In genomic region chr12:57444281-57444903, GRCm38 (mm10) we compare ENCODE assay signal across 14 mouse cellular contexts.
DNase-seq lines count a peak whose midpoint lies in the region; ATAC-seq and TF ChIP-seq lines count a peak whose summit lies in the region.
"Had no signal": no experiment of that assay in that cellular context is flagged by ENCODE, and none has a peak within 500 bp of the region (broad histone marks: within the 10 kb centered on the region; RNA-seq: fewer than 3 reads in every experiment).

No protein-coding gene starts in this region.

- intact Hi-C loops in left cerebral cortex, adult 2 months (cut with DNase I): no loop called here

- no peaks in the 10 kb centered on the region for H3K27me3 ChIP-seq in liver, embryonic 12.5 days (replicated peaks)
- H3K27me3 ChIP-seq: limb, embryonic 13.5 days; midbrain, embryonic 15.5 days; neural tube, embryonic 13.5 days had no signal

- no peaks in the 10 kb centered on the region for H3K36me3 ChIP-seq in liver, embryonic 12.5 days
- H3K36me3 ChIP-seq: limb, embryonic 13.5 days; midbrain, embryonic 15.5 days; neural tube, embryonic 13.5 days had no signal

- H3K4me3 ChIP-seq in liver, embryonic 12.5 days: no peak overlapping the region
- no peak overlapping the region for H3K4me3 ChIP-seq in left cerebral cortex, adult 2 months
- H3K4me3 ChIP-seq: limb, embryonic 13.5 days; midbrain, embryonic 15.5 days; neural tube, embryonic 13.5 days had no signal

- no peak overlapping the region for H3K4me2 ChIP-seq in liver, embryonic 12.5 days
- H3K4me2 ChIP-seq: limb, embryonic 13.5 days; midbrain, embryonic 15.5 days; neural tube, embryonic 13.5 days had no signal

- H3K9me3 ChIP-seq in liver, embryonic 12.5 days (replicated peaks): no peaks in the 10 kb centered on the region
- H3K9me3 ChIP-seq: limb, embryonic 13.5 days; midbrain, embryonic 15.5 days; neural tube, embryonic 13.5 days had no signal

- no peak overlapping the region for H3K27ac ChIP-seq in liver, embryonic 12.5 days
- no peak overlapping the region for H3K27ac ChIP-seq in left cerebral cortex, adult 2 months
- H3K27ac ChIP-seq: hindbrain, postnatal 0 days; limb, embryonic 13.5 days; midbrain, embryonic 15.5 days; neural tube, embryonic 13.5 days had no signal

- no peak overlapping the region for H3K9ac ChIP-seq in liver, embryonic 12.5 days
- H3K9ac ChIP-seq: forebrain, postnatal 0 days; limb, embryonic 13.5 days; midbrain, embryonic 15.5 days; neural tube, embryonic 13.5 days had no signal

- 68% methylated on average over 10 of the region's 10 CpGs for WGBS in liver, embryonic 12.5 days (ENCODE audit: insufficient replicate concordance)

- no peak for TF ChIP-seq CTCF in left cerebral cortex, adult 2 months (IDR thresholded peaks at IDR 0.05)

- H3K4me1 ChIP-seq in liver, embryonic 12.5 days: 0 out of 2 replicates have a peak, but pooled peaks cover 3% of the 10 kb centered on the region
- H3K4me1 ChIP-seq: limb, embryonic 13.5 days; midbrain, embryonic 15.5 days; neural tube, embryonic 13.5 days had no signal

- peak; percentile 49 for DNase-seq in 416B (ENCODE audit: low read depth)
- peak; percentile 55 for DNase-seq in adipocyte (ENCODE audit: low spot score)
- peak; percentile 50 for DNase-seq in lung, postnatal 10 days
- no peak for DNase-seq in left cerebral cortex, adult 2 months (ENCODE audit: extremely low spot score in 1 of 2, low spot score in 2 of 2)
- no peak for DNase-seq in left cerebral cortex, adult 8-10 months (ENCODE audit: low spot score in 2 of 2)
- no peak for DNase-seq in urinary bladder, postnatal 25 days (ENCODE audit: low spot score)
- DNase-seq: cerebellum, postnatal 36 days; forebrain, postnatal 0 days; heart, postnatal 10 days had no signal

- peak; percentile 51; the same call in 1 of the 2 replicates for ATAC-seq in liver, embryonic 12.5 days
- ATAC-seq: forebrain, postnatal 0 days; hindbrain, postnatal 0 days; midbrain, embryonic 15.5 days had no signal

Comparison
In these comparisons a context has a peak if more than half of its experiments do, and no peak if none do; other contexts are left out.
1. DNase-seq: peak in 416B (single experiment), adipocyte (single experiment) and lung, postnatal 10 days (single experiment); none in left cerebral cortex, adult 2 months (0 of 2), left cerebral cortex, adult 8-10 months (0 of 2) and urinary bladder, postnatal 25 days (single experiment).